Mouse (Mus musculus): Measurements from ENCODE around the gene Sox5.

DNA sequence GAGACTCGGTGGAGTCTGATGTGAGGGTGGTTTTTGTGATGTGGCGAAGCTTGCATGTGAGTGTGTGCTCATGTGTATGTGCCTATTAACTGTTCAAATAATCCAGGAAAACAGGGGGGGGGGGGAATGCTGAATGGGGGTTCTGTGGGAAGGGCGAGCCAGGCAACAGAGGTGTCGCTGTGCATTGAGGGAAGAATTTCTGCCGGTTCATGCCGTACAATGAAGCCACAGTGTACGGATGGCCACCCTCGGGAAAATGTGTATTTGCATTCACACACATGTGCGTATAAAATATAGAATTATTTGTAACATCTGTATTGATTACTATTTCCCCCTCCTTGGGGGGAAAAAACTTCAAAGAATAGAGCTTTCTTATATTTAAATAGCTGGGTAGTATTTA is 699.5 kb downstream of the Sox5 start:
- no peak for TF ChIP-seq POLR2A (IDR thresholded peaks at IDR 0.05; ENCODE audit: low read depth, low read length)
- no peak for TF ChIP-seq ZNF384 (IDR thresholded peaks at IDR 0.05; ENCODE audit: low read depth, low read length)
- TF ChIP-seq CTCF (conservative IDR thresholded peaks at IDR 0.05 in 1 of 2, IDR thresholded peaks at IDR 0.05 in 1 of 2; ENCODE audit: low read depth in 2 of 2, low read length in 2 of 2) = no peak
- no peak for TF ChIP-seq EP300 (IDR thresholded peaks at IDR 0.05; ENCODE audit: low read length)
- TF ChIP-seq MAFK (IDR thresholded peaks at IDR 0.05; ENCODE audit: insufficient replicate concordance, low read length) = no peak
- no peak for TF ChIP-seq ETS1 (conservative IDR thresholded peaks at IDR 0.05; ENCODE audit: low read depth, low read length)
- no peak for TF ChIP-seq MAZ (IDR thresholded peaks at IDR 0.05; ENCODE audit: low read depth, low read length)

Measured in CH12.LX (cell line).